22 mouse cellular contexts compared by ENCODE assay signal in the genomic region with DNA sequence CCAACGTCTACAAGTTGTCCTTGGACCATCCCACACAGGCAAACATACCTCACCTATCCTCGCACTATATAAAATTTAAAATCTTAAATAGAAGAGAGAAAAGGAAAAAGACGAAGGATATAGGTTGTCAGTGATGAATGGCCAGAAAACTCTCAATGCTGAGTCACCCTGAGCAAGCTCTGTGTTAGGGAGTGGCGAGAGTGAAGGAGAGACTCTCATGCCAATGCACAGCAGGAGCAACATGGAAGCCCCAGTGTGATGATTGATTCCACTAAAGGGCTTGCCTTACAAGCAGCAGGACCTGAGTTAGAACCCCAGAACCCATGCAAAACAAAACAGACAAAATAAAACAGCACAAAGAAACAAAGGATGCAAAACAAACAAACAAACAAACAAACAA. TPM values are rescaled to one million over a fixed set of nuclear protein-coding genes. Genes with fewer than 3 reads are reported as not detected.
A peak's percentile ranks its signal among the peaks of the same experiment; 100 is the strongest.
DNase-seq lines count a peak whose midpoint lies in the region; ATAC-seq and TF ChIP-seq lines count a peak whose summit lies in the region.
"Had no signal": no experiment of that assay in that cellular context is flagged by ENCODE, and none has a peak within 500 bp of the region (broad histone marks: within the 10 kb centered on the region; RNA-seq: fewer than 3 reads in every experiment).

No protein-coding gene starts in this region.

- H3ac ChIP-seq in myocyte (ENCODE audit: control insufficient read depth, insufficient read length): no peak overlapping the region

- 0 out of 2 replicates have a peak, but pooled peaks have one; percentile 16 for TF ChIP-seq EP300 in ES-Bruce4 (IDR thresholded peaks at IDR 0.05; ENCODE audit: insufficient read depth, low read depth, low read length)

- no peak overlapping the region for H3K9ac ChIP-seq in ES-Bruce4 (ENCODE audit: low read depth, poor library complexity, severe bottlenecking)
- H3K9ac ChIP-seq in intestine, embryonic 15.5 days: no peak overlapping the region
- H3K9ac ChIP-seq: embryonic facial prominence, embryonic 12.5 days; heart, embryonic 15.5 days; hindbrain, embryonic 15.5 days had no signal

- H3K36me3 ChIP-seq in ES-Bruce4 (ENCODE audit: control insufficient read depth, insufficient read depth, low read length, poor library complexity, severe bottlenecking) (no peaks in the 10 kb centered on the region), myocyte (ENCODE audit: control insufficient read depth, insufficient read depth) (no peaks in the 10 kb centered on the region)
- H3K36me3 ChIP-seq in intestine, embryonic 15.5 days: no peaks in the 10 kb centered on the region
- H3K36me3 ChIP-seq: embryonic facial prominence, embryonic 12.5 days; heart, embryonic 15.5 days; hindbrain, embryonic 15.5 days had no signal

- H3K4me3 ChIP-seq in ES-Bruce4 (ENCODE audit: low read depth, low read length): no peak overlapping the region
- no peak overlapping the region for H3K4me3 ChIP-seq in myocyte
- no peak overlapping the region for H3K4me3 ChIP-seq in intestine, embryonic 15.5 days (replicated peaks)
- H3K4me3 ChIP-seq: embryonic facial prominence, embryonic 12.5 days; erythroblast, embryonic 14.5 days; heart, adult 2 months; heart, embryonic 15.5 days; hindbrain, embryonic 15.5 days had no signal

- peak overlapping the region; percentile 56 for H3K4me2 ChIP-seq in myocyte (ENCODE audit: low read depth)
- H3K4me2 ChIP-seq in intestine, embryonic 15.5 days (replicated peaks): no peak overlapping the region
- H3K4me2 ChIP-seq: embryonic facial prominence, embryonic 12.5 days; heart, embryonic 11.5 days; heart, embryonic 15.5 days; hindbrain, embryonic 15.5 days had no signal

- H3K27ac ChIP-seq in ES-Bruce4 (ENCODE audit: insufficient read depth, low read length): no peak overlapping the region
- H3K27ac ChIP-seq in intestine, embryonic 15.5 days: no peak overlapping the region
- H3K27ac ChIP-seq: embryonic facial prominence, embryonic 12.5 days; heart, adult 2 months; heart, embryonic 15.5 days had no signal

- ATAC-seq in intestine, embryonic 15.5 days: no peak
- ATAC-seq: forebrain, embryonic 16.5 days; intestine, postnatal 0 days had no signal

- H3K4me1 ChIP-seq in ES-Bruce4 (ENCODE audit: control insufficient read depth, insufficient read depth, low read length): peaks cover 2% of the 10 kb centered on the region
- no peaks in the 10 kb centered on the region; the same call in none of the 2 replicates for H3K4me1 ChIP-seq in intestine, embryonic 15.5 days (replicated peaks)
- H3K4me1 ChIP-seq: embryonic facial prominence, embryonic 12.5 days had no signal

- H3K27me3 ChIP-seq in ES-Bruce4 (ENCODE audit: control insufficient read depth, insufficient read depth, low read length, poor library complexity, severe bottlenecking) (no peaks in the 10 kb centered on the region), myocyte (ENCODE audit: control insufficient read depth, insufficient read depth, insufficient read length) (no peaks in the 10 kb centered on the region)
- H3K27me3 ChIP-seq in intestine, embryonic 15.5 days (replicated peaks): no peaks in the 10 kb centered on the region
- H3K27me3 ChIP-seq: embryonic facial prominence, embryonic 12.5 days; heart, embryonic 15.5 days; hindbrain, embryonic 15.5 days had no signal

- no peak for TF ChIP-seq POLR2A in ES-Bruce4 (IDR thresholded peaks at IDR 0.05; ENCODE audit: insufficient read depth, low read length)
- TF ChIP-seq POLR2A in myocyte (IDR thresholded peaks at IDR 0.05; ENCODE audit: insufficient read length, low read depth): no peak

- 75% methylated on average over 4 of the region's 4 CpGs for WGBS in intestine, embryonic 15.5 days

- peak; percentile 74 for DNase-seq in heart, adult 11 months
- no peak for DNase-seq in heart, postnatal 10 days
- peak; percentile 62 for DNase-seq in R1 (ENCODE audit: low read depth, low spot score)
- DNase-seq in ovary, postnatal 10 days (ENCODE audit: low spot score): no peak
- DNase-seq: adrenal gland, adult 2 months; adrenal gland, postnatal 25 days; cerebellum, adult 11 months; cerebellum, adult 8-10 months; cerebellum, postnatal 14 days; embryo, embryonic 11 days; gastrocnemius, postnatal 10 days had no signal

- no peak for TF ChIP-seq CTCF in ES-Bruce4 (IDR thresholded peaks at IDR 0.05; ENCODE audit: low read depth, low read length)

- H3K9me3 ChIP-seq in ES-Bruce4 (replicated peaks; ENCODE audit: control insufficient read depth, insufficient read depth, low read length, poor library complexity, severe bottlenecking): no peaks in the 10 kb centered on the region
- H3K9me3 ChIP-seq in intestine, embryonic 15.5 days: no peaks in the 10 kb centered on the region
- H3K9me3 ChIP-seq: embryonic facial prominence, embryonic 12.5 days; heart, embryonic 15.5 days; hindbrain, embryonic 15.5 days had no signal

- intact Hi-C loops in heart, postnatal 10 days (cut with DNase I): loop anchor here (5.0 kb wide), 1 partner anchor 71 kb away; no protein-coding TSS in a partner anchor

- no peaks in the 10 kb centered on the region for H3K79me2 ChIP-seq in myocyte (ENCODE audit: control insufficient read depth, insufficient read depth)

TF ChIP-seq in myocyte, 11 proteins besides CTCF, POLR2A, EP300 and RAD21:
- TF ChIP-seq CEBPB (IDR thresholded peaks at IDR 0.05; ENCODE audit: insufficient read depth, poor library complexity, severe bottlenecking): no peak
- no peak for TF ChIP-seq POLR2AphosphoS2 (IDR thresholded peaks at IDR 0.05; ENCODE audit: insufficient read length, low read depth)
- TF ChIP-seq MAX (IDR thresholded peaks at IDR 0.05; ENCODE audit: low read depth): no peak
- TF ChIP-seq TCF12 (IDR thresholded peaks at IDR 0.05; ENCODE audit: insufficient read depth, poor library complexity, severe bottlenecking): no peak
- TF ChIP-seq USF1 (IDR thresholded peaks at IDR 0.05; ENCODE audit: low read depth): no peak
- TF ChIP-seq MYOG (IDR thresholded peaks at IDR 0.05; ENCODE audit: control insufficient read depth in 1 of 3, insufficient read depth in 1 of 3, insufficient read length in 2 of 3, low read depth in 2 of 3): no peak
- TF ChIP-seq MYOD1 (IDR thresholded peaks at IDR 0.05; ENCODE audit: control insufficient read depth in 1 of 3, insufficient read length in 2 of 3, low read depth in 2 of 3): no peak
- no peak for TF ChIP-seq TCF3 (IDR thresholded peaks at IDR 0.05; ENCODE audit: insufficient read length, low read depth)
- TF ChIP-seq SRF (IDR thresholded peaks at IDR 0.05; ENCODE audit: control insufficient read depth, insufficient read length, low read depth): no peak
- TF ChIP-seq E2F4 (IDR thresholded peaks at IDR 0.05; ENCODE audit: insufficient read depth): no peak
- TF ChIP-seq REST (IDR thresholded peaks at IDR 0.05; ENCODE audit: insufficient read depth, insufficient read length): no peak

RNA-seq across cellular contexts. Expression of a gene that starts 32.6 kb away (rescaled TPM):
- 10 to 100 TPM; 16.0 to 16.2 TPM for total RNA-seq in heart, postnatal 10 days (2021)
- 18.3 and 21.9 TPM in 2 replicates for polyA plus RNA-seq in ES-Bruce4 (2011; ENCODE audit: insufficient read depth, insufficient read length, low read depth, missing spikeins)
- 5.2 TPM for polyA plus RNA-seq in myocyte (2012; fragmentation: generic; extraction: Trizol)
- polyA plus RNA-seq in intestine, embryonic 15.5 days (2015; fragmentation: Nextera tagmentation; extraction: Ambion mirVana): 11.2 and 11.6 TPM in 2 replicates

Comparison
In these comparisons a context has a peak if more than half of its experiments do, and no peak if none do; other contexts are left out.
1. DNase-seq: peak in heart, adult 11 months (single experiment) and R1 (single experiment); none in heart, postnatal 10 days (0 of 2) and ovary, postnatal 10 days (single experiment).